Mouse (Mus musculus) neural tube, embryonic 13.5 days (tissue): ENCODE data around the gene Polr3b. TPM values are rescaled to one million over a fixed set of nuclear protein-coding genes. Genes with fewer than 3 reads are reported as not detected.

Source experiments
- ATAC-seq: fragments of 200-750 bp; cut with Nextera tagmentation; 2 replicates; pipeline ENCODE4 v1.8.0; 2017; ENCODE audit warnings: low read depth, mild to moderate bottlenecking, moderate TSS enrichment, moderate library complexity
- H3K27ac ChIP-seq: fragments of 300-500 bp; sonication (generic); replicated peaks from 2 replicates; pipeline ENCODE4 v1.5.1; 2015; ENCODE audit warnings: moderate library complexity, mild to moderate bottlenecking, inconsistent platforms
- H3K27me3 ChIP-seq: fragments of 300-500 bp; sonication (generic); 2 replicates; pipeline ENCODE4 v1.6.1; 2015; ENCODE audit warnings: mild to moderate bottlenecking, inconsistent platforms
- H3K36me3 ChIP-seq: fragments of 300-500 bp; sonication (generic); 2 replicates; pipeline ENCODE4 v1.6.1; 2015; ENCODE audit warnings: mild to moderate bottlenecking, inconsistent platforms
- H3K4me1 ChIP-seq: fragments of 300-500 bp; sonication (generic); replicated peaks from 2 replicates; pipeline ENCODE4 v1.6.1; 2015; ENCODE audit warnings: inconsistent platforms
- H3K4me2 ChIP-seq: fragments of 300-500 bp; sonication (generic); 2 replicates; pipeline ENCODE4 v1.6.1; 2015; ENCODE audit warnings: inconsistent platforms, mild to moderate bottlenecking, moderate library complexity
- H3K4me3 ChIP-seq: fragments of 300-500 bp; sonication (generic); 2 replicates; pipeline ENCODE4 v1.5.1; 2015; ENCODE audit warnings: mild to moderate bottlenecking, inconsistent platforms
- H3K9ac ChIP-seq: fragments of 300-500 bp; sonication (generic); 2 replicates; pipeline ENCODE4 v1.6.1; 2015; ENCODE audit warnings: moderate library complexity, mild to moderate bottlenecking, inconsistent platforms
- H3K9me3 ChIP-seq: fragments of 300-500 bp; sonication (generic); 2 replicates; pipeline ENCODE4 v1.6.1; 2016; ENCODE audit warnings: inconsistent platforms
- WGBS: fragments of 180-500 bp; shearing (Covaris S2); methylation state at CpG from one replicate; pipeline ENCODE4 v1.1.7; 2015; 5-methylcytosine and 5-hydroxymethylcytosine counted together
- polyA plus RNA-seq: library from polyadenylated mRNA; unstranded; fragments of >200 nt; fragmentation: Nextera tagmentation; extraction: Ambion mirVana; gene quantifications from 2 replicates; pipeline ENCODE4 v1.2.1, GENCODE M21; 2015

Polr3b gene
- polyA plus RNA-seq, 1 experiment from 2014 or later, result 15.7 TPM

- no peak for ATAC-seq
- 81% methylated on average over 14 of the region's 14 CpGs for WGBS
- no peak overlapping the region for H3K27ac ChIP-seq
- H3K9me3 ChIP-seq, result no peaks in the 10 kb centered on the region
- H3K4me3 ChIP-seq, result no peak overlapping the region
- H3K27me3 ChIP-seq, result no peaks in the 10 kb centered on the region
- H3K4me1 ChIP-seq, result no peaks in the 10 kb centered on the region
- H3K36me3 ChIP-seq, result peaks cover 52% of the 10 kb centered on the region
- H3K9ac ChIP-seq, result no peak overlapping the region
- no peak overlapping the region for H3K4me2 ChIP-seq
Observed at GRCm38 (mm10) chr10:84590956-84591355, 31.1 kb upstream of the Polr3b start.

GRCm38 (mm10) chr10:84591640-84592148, 30.4 kb upstream of the Polr3b start:
- Histone ChIP-seq H3K4me2 (no peak overlapping the region), H3K4me3 (no peak overlapping the region), H3K9me3 (no peaks in the 10 kb centered on the region), H3K27me3 (no peaks in the 10 kb centered on the region), H3K4me1 (no peaks in the 10 kb centered on the region), H3K27ac (no peak overlapping the region), H3K9ac (no peak overlapping the region), H3K36me3 (peaks cover 54% of the 10 kb centered on the region)
- no peak for ATAC-seq
- 92% methylated on average over 2 of the region's 2 CpGs for WGBS

GRCm38 (mm10) chr10:84592745-84593144, 29.3 kb upstream of the Polr3b start:
- H3K27me3 ChIP-seq, result no peaks in the 10 kb centered on the region
- H3K4me1 ChIP-seq, result no peaks in the 10 kb centered on the region
- H3K9ac ChIP-seq, result no peak overlapping the region
- H3K4me2 ChIP-seq, result no peak overlapping the region
- no peak overlapping the region for H3K27ac ChIP-seq
- H3K9me3 ChIP-seq, result no peaks in the 10 kb centered on the region
- no peak for ATAC-seq
- no peak overlapping the region for H3K4me3 ChIP-seq
- peaks cover 49% of the 10 kb centered on the region for H3K36me3 ChIP-seq
- 60% methylated on average over 3 of the region's 3 CpGs for WGBS

GRCm38 (mm10) chr10:84597127-84597785, 24.8 kb upstream of the Polr3b start:
- Histone ChIP-seq H3K4me3 (no peak overlapping the region), H3K27ac (no peak overlapping the region), H3K36me3 (peaks cover 28% of the 10 kb centered on the region), H3K9ac (no peak overlapping the region), H3K27me3 (no peaks in the 10 kb centered on the region), H3K4me1 (no peaks in the 10 kb centered on the region), H3K4me2 (no peak overlapping the region), H3K9me3 (no peaks in the 10 kb centered on the region)
- WGBS, result 67% methylated on average over 3 of the region's 3 CpGs
- ATAC-seq, result no peak

- no peaks in the 10 kb centered on the region for H3K27me3 ChIP-seq
- no peak overlapping the region for H3K4me2 ChIP-seq
- H3K27ac ChIP-seq, result no peak overlapping the region
- WGBS, result 26% methylated on average over 1 of the region's 1 CpGs
- no peak overlapping the region for H3K4me3 ChIP-seq
- H3K9me3 ChIP-seq, result no peaks in the 10 kb centered on the region
- no peak for ATAC-seq
- no peaks in the 10 kb centered on the region for H3K4me1 ChIP-seq
- H3K36me3 ChIP-seq, result peaks cover 27% of the 10 kb centered on the region
- no peak overlapping the region for H3K9ac ChIP-seq
Observed at GRCm38 (mm10) chr10:84598172-84598571, 23.9 kb upstream of the Polr3b start.

GRCm38 (mm10) chr10:84600136-84600535, 22.0 kb upstream of the Polr3b start:
- H3K4me1 ChIP-seq, result no peaks in the 10 kb centered on the region
- no peak for ATAC-seq
- WGBS, result 87% methylated on average over 6 of the region's 6 CpGs
- no peak overlapping the region for H3K4me3 ChIP-seq
- no peaks in the 10 kb centered on the region for H3K27me3 ChIP-seq
- peaks cover 17% of the 10 kb centered on the region for H3K36me3 ChIP-seq
- H3K9ac ChIP-seq, result no peak overlapping the region
- H3K4me2 ChIP-seq, result no peak overlapping the region
- no peaks in the 10 kb centered on the region for H3K9me3 ChIP-seq
- no peak overlapping the region for H3K27ac ChIP-seq

GRCm38 (mm10) chr10:84604335-84604734, 17.8 kb upstream of the Polr3b start:
- Histone ChIP-seq H3K4me2 (no peak overlapping the region), H3K4me3 (no peak overlapping the region), H3K27me3 (no peaks in the 10 kb centered on the region), H3K36me3 (peaks cover 21% of the 10 kb centered on the region), H3K27ac (no peak overlapping the region), H3K9ac (no peak overlapping the region), H3K4me1 (no peaks in the 10 kb centered on the region), H3K9me3 (no peaks in the 10 kb centered on the region)
- WGBS, result 49% methylated on average over 1 of the region's 1 CpGs
- ATAC-seq, result no peak

- no peak overlapping the region for H3K27ac ChIP-seq
- no peak overlapping the region for H3K9ac ChIP-seq
- H3K4me2 ChIP-seq, result no peak overlapping the region
- no peak overlapping the region for H3K4me3 ChIP-seq
- H3K9me3 ChIP-seq, result no peaks in the 10 kb centered on the region
- 90% methylated on average over 3 of the region's 3 CpGs for WGBS
- H3K27me3 ChIP-seq, result no peaks in the 10 kb centered on the region
- no peaks in the 10 kb centered on the region for H3K4me1 ChIP-seq
- ATAC-seq, result no peak
- H3K36me3 ChIP-seq, result peaks cover 28% of the 10 kb centered on the region
Observed at GRCm38 (mm10) chr10:84608361-84608760, 13.7 kb upstream of the Polr3b start.

- no peak overlapping the region for H3K4me3 ChIP-seq
- H3K4me1 ChIP-seq, result no peaks in the 10 kb centered on the region
- no peak overlapping the region for H3K9ac ChIP-seq
- no peaks in the 10 kb centered on the region for H3K9me3 ChIP-seq
- no peak for ATAC-seq
- no peak overlapping the region for H3K27ac ChIP-seq
- no peak overlapping the region for H3K4me2 ChIP-seq
- H3K36me3 ChIP-seq, result peaks cover 26% of the 10 kb centered on the region
- no peaks in the 10 kb centered on the region for H3K27me3 ChIP-seq
- WGBS, result 40% methylated on average over 4 of the region's 4 CpGs
Observed at GRCm38 (mm10) chr10:84610324-84610723, 11.8 kb upstream of the Polr3b start.

GRCm38 (mm10) chr10:84610783-84611182, 11.3 kb upstream of the Polr3b start:
- H3K4me2 ChIP-seq, result no peak overlapping the region
- no peaks in the 10 kb centered on the region for H3K4me1 ChIP-seq
- H3K9me3 ChIP-seq, result no peaks in the 10 kb centered on the region
- H3K27me3 ChIP-seq, result no peaks in the 10 kb centered on the region
- H3K9ac ChIP-seq, result no peak overlapping the region
- H3K4me3 ChIP-seq, result no peak overlapping the region
- H3K36me3 ChIP-seq, result peaks cover 21% of the 10 kb centered on the region
- 73% methylated on average over 3 of the region's 3 CpGs for WGBS
- ATAC-seq, result no peak
- H3K27ac ChIP-seq, result no peak overlapping the region

GRCm38 (mm10) chr10:84611664-84612063, 10.4 kb upstream of the Polr3b start:
- Histone ChIP-seq H3K9ac (no peak overlapping the region), H3K27me3 (no peaks in the 10 kb centered on the region), H3K27ac (no peak overlapping the region), H3K4me3 (no peak overlapping the region), H3K9me3 (no peaks in the 10 kb centered on the region), H3K4me2 (no peak overlapping the region), H3K36me3 (peaks cover 14% of the 10 kb centered on the region; the same call in 1 of the 2 replicates), H3K4me1 (no peaks in the 10 kb centered on the region)
- ATAC-seq, result no peak
- 67% methylated on average over 3 of the region's 3 CpGs for WGBS

- Histone ChIP-seq H3K9me3 (no peaks in the 10 kb centered on the region), H3K9ac (no peak overlapping the region), H3K4me1 (no peaks in the 10 kb centered on the region), H3K4me3 (no peak overlapping the region), H3K27ac (no peak overlapping the region), H3K27me3 (no peaks in the 10 kb centered on the region), H3K36me3 (peaks cover 14% of the 10 kb centered on the region; the same call in 1 of the 2 replicates), H3K4me2 (no peak overlapping the region)
- ATAC-seq, result no peak
- 77% methylated on average over 2 of the region's 2 CpGs for WGBS
Observed at GRCm38 (mm10) chr10:84612281-84612680, 9.8 kb upstream of the Polr3b start.

- H3K4me3 ChIP-seq, result no peak overlapping the region
- no peak overlapping the region for H3K27ac ChIP-seq
- H3K27me3 ChIP-seq, result no peaks in the 10 kb centered on the region
- ATAC-seq, result no peak
- WGBS, result 82% methylated on average over 8 of the region's 8 CpGs
- H3K4me2 ChIP-seq, result no peak overlapping the region
- peaks cover 14% of the 10 kb centered on the region; the same call in 1 of the 2 replicates for H3K36me3 ChIP-seq
- no peak overlapping the region for H3K9ac ChIP-seq
- H3K4me1 ChIP-seq, result no peaks in the 10 kb centered on the region
- no peaks in the 10 kb centered on the region for H3K9me3 ChIP-seq
Observed at GRCm38 (mm10) chr10:84613366-84613765, 8.7 kb upstream of the Polr3b start.
